In genomic region chr2:124610586-124611105, GRCm38 (mm10) we compare ENCODE assay signal across 8 mouse cellular contexts.
DNase-seq lines count a peak whose midpoint lies in the region; ATAC-seq lines count a peak whose summit lies in the region.

No protein-coding gene starts in this region.

- no peaks in the 10 kb centered on the region for H3K9me3 ChIP-seq in kidney, embryonic 16.5 days (ENCODE audit: low read length)
- H3K9me3 ChIP-seq in hindbrain, embryonic 11.5 days (ENCODE audit: control insufficient read depth, low read length) = no peaks in the 10 kb centered on the region

- WGBS in kidney, embryonic 16.5 days = 1% methylated on average over 39 of the region's 39 CpGs
- WGBS in hindbrain, embryonic 11.5 days = under 1% methylated on average over 38 of the region's 39 CpGs

- H3K36me3 ChIP-seq in kidney, embryonic 16.5 days (ENCODE audit: insufficient read depth, low read length) = no peaks in the 10 kb centered on the region
- no peaks in the 10 kb centered on the region for H3K36me3 ChIP-seq in hindbrain, embryonic 11.5 days (ENCODE audit: control insufficient read depth, insufficient read depth, low read length)

- peak overlapping the region; percentile 84 for H3K9ac ChIP-seq in kidney, embryonic 16.5 days (replicated peaks; ENCODE audit: low read length)
- peak overlapping the region; percentile 81 for H3K9ac ChIP-seq in hindbrain, embryonic 11.5 days (ENCODE audit: low read depth, low read length)

- no peak for DNase-seq in kidney, adult 8-10 months
- no peak for DNase-seq in hindbrain, embryonic 11.5 days (ENCODE audit: low spot score)
- peak; percentile 58 for DNase-seq in mesoderm, embryonic 11.5 days (ENCODE audit: low read depth, low spot score)
- no peak for DNase-seq in urinary bladder, postnatal 4 days (ENCODE audit: low spot score in 2 of 2)
- no peak for DNase-seq in frontal cortex, postnatal 10 days (ENCODE audit: low spot score in 2 of 2)
- no peak for DNase-seq in urinary bladder, postnatal 25 days (ENCODE audit: low spot score)

- peak overlapping the region; percentile 82 for H3K4me3 ChIP-seq in kidney, embryonic 16.5 days (ENCODE audit: low read length)
- peak overlapping the region; percentile 97 for H3K4me3 ChIP-seq in brown adipose tissue, adult 24 weeks (ENCODE audit: insufficient read depth, low read depth, low read length)
- peak overlapping the region; percentile 80 for H3K4me3 ChIP-seq in hindbrain, embryonic 11.5 days (ENCODE audit: low read depth, low read length)

- peaks cover 30% of the 10 kb centered on the region for H3K4me1 ChIP-seq in kidney, embryonic 16.5 days (ENCODE audit: insufficient read depth, low read length)
- H3K4me1 ChIP-seq in brown adipose tissue, adult 24 weeks (ENCODE audit: control insufficient read depth, insufficient read depth, insufficient read length, low read length) = peaks cover 26% of the 10 kb centered on the region
- no peaks in the 10 kb centered on the region; the same call in 1 of the 2 replicates for H3K4me1 ChIP-seq in hindbrain, embryonic 11.5 days (replicated peaks; ENCODE audit: control insufficient read depth, insufficient read depth, low read length)

- H3K27me3 ChIP-seq in kidney, embryonic 16.5 days (ENCODE audit: insufficient read depth, low read length) = no peaks in the 10 kb centered on the region
- H3K27me3 ChIP-seq in hindbrain, embryonic 11.5 days (ENCODE audit: control insufficient read depth, insufficient read depth, low read length) = peaks cover 3% of the 10 kb centered on the region

- peak overlapping the region; percentile 97 for H3K27ac ChIP-seq in kidney, embryonic 16.5 days (ENCODE audit: low read length)
- peak overlapping the region; percentile 87 for H3K27ac ChIP-seq in brown adipose tissue, adult 24 weeks (replicated peaks; ENCODE audit: low read depth, low read length)
- peak overlapping the region; percentile 92 for H3K27ac ChIP-seq in hindbrain, embryonic 11.5 days (ENCODE audit: low read depth, low read length)

- peak overlapping the region; percentile 89 for H3K4me2 ChIP-seq in kidney, embryonic 16.5 days (replicated peaks; ENCODE audit: low read depth, low read length)
- peak overlapping the region; percentile 88 for H3K4me2 ChIP-seq in hindbrain, embryonic 11.5 days (replicated peaks; ENCODE audit: low read depth, low read length)

- no peak for ATAC-seq in kidney, embryonic 16.5 days (ENCODE audit: low FRiP score, low TSS enrichment)
- ATAC-seq in hindbrain, embryonic 11.5 days (ENCODE audit: low FRiP score) = peak; percentile 54
